Mouse (Mus musculus) gastrocnemius, adult 2 months (tissue): Measurements from ENCODE around the gene Ndufs7. TPM values are rescaled to one million over a fixed set of nuclear protein-coding genes. Genes with fewer than 3 reads are reported as not detected.
"Not testable (repeated sequence)": the region's sequence is repeated elsewhere in the genome, so short reads cannot be mapped to it uniquely, and the experiment has no call there.

Experiments used
- DNase-seq: peaks from one replicate; pipeline ENCODE4 v3.0.0; 2022
- H3K27ac ChIP-seq: fragments of 200-600 bp; 2 replicates; pipeline ENCODE4 v1.8.1; 2022; ENCODE audit warnings: mild to moderate bottlenecking
- H3K4me3 ChIP-seq: fragments of 200-600 bp; 2 replicates; pipeline ENCODE4 v1.8.1; 2022; ENCODE audit warnings: mild to moderate bottlenecking, moderate library complexity
- CTCF ChIP-seq: fragments of 200-600 bp; IDR thresholded peaks from 2 replicates; pipeline ENCODE4 v1.8.1; 2022; ENCODE audit warnings: antibody characterized with exemption, mild to moderate bottlenecking, moderate library complexity
- intact Hi-C: fragments of 180-260 bp; cut with DNase I; formaldehyde crosslinking; loops from one replicate; pipeline ENCODE4 v1.15.1; 2025
- total RNA-seq, 2 experiments: library from RNA; stranded (reverse); gene quantifications; 2 replicates each; pipeline ENCODE4 v1.2.3; 2021

The Ndufs7 gene
- total RNA-seq, 2 experiments from 2014 or later = 496 to 663 TPM

DNA sequence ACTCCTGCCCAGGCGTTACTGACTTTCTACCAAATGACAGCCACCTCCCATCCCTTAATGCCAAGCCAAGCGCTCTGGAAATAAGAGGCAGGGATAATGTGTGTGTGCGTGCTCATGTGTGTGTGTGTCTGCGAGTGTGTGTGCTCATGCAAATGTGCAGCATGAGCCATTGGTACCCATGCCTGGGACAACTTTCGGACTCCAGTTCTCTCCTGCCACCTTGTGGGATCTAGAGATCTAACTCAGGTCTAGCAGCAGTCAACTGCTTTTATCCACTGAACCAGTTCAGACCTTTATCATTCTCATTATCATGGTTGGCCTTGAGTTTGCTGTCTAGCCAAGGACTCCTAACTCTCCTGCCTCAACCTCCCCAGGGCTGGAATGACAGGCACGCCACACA lies 1.1 kb upstream of the Ndufs7 start:
- intact Hi-C loops = no loop called here
- DNase-seq = no peak
- H3K27ac ChIP-seq = no peak overlapping the region
- no peak overlapping the region for H3K4me3 ChIP-seq
- TF ChIP-seq CTCF = peak; percentile 28; the same call in 1 of the 2 replicates

DNA sequence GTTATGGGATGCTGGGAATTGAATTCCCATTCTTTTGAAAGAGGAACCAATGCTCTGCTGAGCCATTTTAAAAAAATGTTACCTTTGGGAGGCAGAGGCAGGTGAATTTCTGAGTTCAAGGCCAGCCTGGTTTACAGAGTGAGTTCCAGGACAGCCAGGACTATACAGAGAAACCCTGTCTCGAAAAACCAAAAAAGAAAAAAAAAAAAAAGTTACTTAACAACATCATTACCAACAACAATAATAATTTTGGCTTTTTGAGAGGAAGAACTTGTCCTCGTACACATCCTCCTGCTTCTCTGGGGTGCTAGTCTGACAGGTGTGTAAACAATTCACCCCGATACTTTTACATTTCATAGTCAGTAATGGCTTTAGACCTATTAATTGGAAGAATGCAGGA lies 484 bp upstream of the Ndufs7 start:
- peak overlapping the region; percentile 91 for H3K4me3 ChIP-seq
- intact Hi-C loops, DNase-seq: not testable (repeated sequence)
- peak overlapping the region; percentile 100 for H3K27ac ChIP-seq

- DNase-seq = no peak
- H3K27ac ChIP-seq = peak overlapping the region; percentile 100
- intact Hi-C loops = no loop called here
- peak overlapping the region; percentile 91 for H3K4me3 ChIP-seq
- no peak for TF ChIP-seq CTCF
Measured at GRCm38 (mm10) chr10:80250059-80250458, 1.1 kb downstream of the Ndufs7 start.

- no peak for DNase-seq
- Histone ChIP-seq H3K27ac (peak overlapping the region; percentile 100), H3K4me3 (peak overlapping the region; percentile 91)
- intact Hi-C loops = no loop called here
- TF ChIP-seq CTCF = no peak
Measured at GRCm38 (mm10) chr10:80250573-80250972, 1.7 kb downstream of the Ndufs7 start.

DNA sequence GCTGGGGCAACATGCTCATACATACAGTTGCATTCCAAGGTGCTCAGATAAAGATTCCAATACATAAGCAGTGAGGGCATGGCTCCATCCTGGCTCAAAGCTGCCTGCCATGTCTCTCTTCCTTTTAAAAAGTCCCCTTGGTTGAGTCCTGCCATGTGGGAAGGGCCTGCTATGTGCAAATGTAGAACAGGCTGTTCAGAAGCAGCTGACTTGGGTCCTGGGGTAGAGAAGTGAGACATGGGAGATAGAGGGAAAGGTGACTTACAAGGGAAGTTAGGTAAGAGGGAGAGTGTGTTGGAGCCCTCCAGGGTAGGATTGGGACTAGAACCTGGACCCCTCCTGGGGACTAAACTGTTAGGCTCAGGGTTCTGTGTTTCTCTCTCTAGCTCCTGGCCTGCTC lies 3.1 kb downstream of the Ndufs7 start:
- no peak for DNase-seq
- H3K4me3 ChIP-seq = peak overlapping the region; percentile 91
- no peak for TF ChIP-seq CTCF
- intact Hi-C loops = no loop called here
- H3K27ac ChIP-seq = peak overlapping the region; percentile 100

DNA sequence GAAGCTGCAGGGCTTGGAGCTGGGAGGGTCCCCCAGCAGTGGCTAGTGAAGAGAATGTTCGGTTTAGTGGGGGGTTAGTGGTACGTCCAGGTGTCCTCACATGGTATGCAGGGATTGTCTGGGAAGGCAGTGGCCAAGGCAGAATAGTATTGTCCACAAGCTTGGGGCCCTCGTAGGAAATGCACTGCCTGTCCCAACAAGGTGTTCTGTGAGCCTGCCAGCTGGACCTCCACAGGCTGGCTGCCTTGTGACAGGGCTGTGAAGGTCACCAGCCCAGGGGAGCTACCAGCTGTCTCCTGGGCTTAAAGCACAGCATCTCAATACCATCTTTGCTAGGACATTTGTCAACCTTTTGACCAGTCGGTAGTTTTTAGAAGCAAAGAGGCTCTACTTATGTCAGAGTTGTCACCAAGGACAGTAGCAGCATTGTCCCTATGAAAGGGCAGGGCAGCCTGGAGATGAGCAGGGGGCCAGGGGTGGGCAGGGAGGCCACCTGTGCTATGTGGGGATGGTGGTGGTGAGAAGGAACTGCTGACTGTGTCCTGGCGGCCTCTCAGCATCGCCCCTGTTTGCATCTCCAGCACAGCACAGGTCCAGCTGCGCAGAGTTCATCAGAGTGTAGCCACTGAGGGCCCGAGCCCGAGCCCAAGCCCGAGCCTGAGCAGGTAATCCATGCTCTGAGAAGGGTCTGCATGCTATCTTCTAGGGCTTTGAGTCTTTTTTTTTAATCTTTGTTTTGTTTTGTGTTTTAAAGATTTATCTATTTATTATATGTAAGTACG lies 3.8 kb downstream of the Ndufs7 start:
- intact Hi-C loops = no loop called here
- DNase-seq = peak; percentile 77
- peak overlapping the region; percentile 100 for H3K27ac ChIP-seq
- TF ChIP-seq CTCF = no peak
- peak overlapping the region; percentile 91 for H3K4me3 ChIP-seq

GRCm38 (mm10) chr10:80253551-80253950 lies 4.6 kb downstream of the Ndufs7 start:
- intact Hi-C loops = no loop called here
- peak overlapping the region; percentile 91 for H3K4me3 ChIP-seq

GRCm38 (mm10) chr10:80254331-80255297 lies 5.7 kb downstream of the Ndufs7 start:
- DNase-seq = no peak
- Histone ChIP-seq H3K4me3 (no peak overlapping the region), H3K27ac (no peak overlapping the region; the same call in 1 of the 2 replicates)
- no peak for TF ChIP-seq CTCF
- intact Hi-C loops = no loop called here

More at GRCm38 (mm10) chr10:80253551-80253950, 4.6 kb downstream of the Ndufs7 start:
- no peak for TF ChIP-seq CTCF
- peak overlapping the region; percentile 100 for H3K27ac ChIP-seq
- no peak for DNase-seq

- no peak overlapping the region for H3K4me3 ChIP-seq
- DNase-seq = peak; percentile 65
- intact Hi-C loops = no loop called here
Measured at GRCm38 (mm10) chr10:80255881-80256535, 7.1 kb downstream of the Ndufs7 start.

DNA sequence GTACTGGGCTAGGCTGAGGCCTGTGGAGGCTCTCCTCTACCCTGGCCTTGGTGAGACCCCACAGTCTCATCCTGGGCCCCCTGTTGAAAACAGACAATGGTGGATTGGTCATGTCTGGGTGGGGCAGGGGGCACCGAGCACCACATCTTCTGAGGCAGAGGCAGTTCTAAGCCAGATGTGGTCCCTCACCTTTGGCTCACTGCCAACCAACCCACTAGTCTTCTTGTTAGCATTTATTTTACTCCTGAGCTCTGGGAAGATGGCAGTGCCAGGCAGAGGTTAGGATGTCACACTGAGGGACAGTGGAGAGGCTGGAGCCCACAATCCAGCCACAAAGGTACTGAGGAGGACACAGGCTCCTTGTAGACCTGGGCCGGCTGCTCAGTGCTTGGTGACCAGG lies 9.0 kb downstream of the Ndufs7 start:
- intact Hi-C loops = no loop called here
- no peak for TF ChIP-seq CTCF
- Histone ChIP-seq H3K27ac (0 out of 2 replicates have a peak overlapping the region, but pooled peaks have one; percentile 20), H3K4me3 (no peak overlapping the region)
- no peak for DNase-seq

More at GRCm38 (mm10) chr10:80255881-80256535, 7.1 kb downstream of the Ndufs7 start:
- peak; percentile 9; the same call in 1 of the 2 replicates for TF ChIP-seq CTCF
- peak overlapping the region; percentile 21; the same call in 1 of the 2 replicates for H3K27ac ChIP-seq

DNA sequence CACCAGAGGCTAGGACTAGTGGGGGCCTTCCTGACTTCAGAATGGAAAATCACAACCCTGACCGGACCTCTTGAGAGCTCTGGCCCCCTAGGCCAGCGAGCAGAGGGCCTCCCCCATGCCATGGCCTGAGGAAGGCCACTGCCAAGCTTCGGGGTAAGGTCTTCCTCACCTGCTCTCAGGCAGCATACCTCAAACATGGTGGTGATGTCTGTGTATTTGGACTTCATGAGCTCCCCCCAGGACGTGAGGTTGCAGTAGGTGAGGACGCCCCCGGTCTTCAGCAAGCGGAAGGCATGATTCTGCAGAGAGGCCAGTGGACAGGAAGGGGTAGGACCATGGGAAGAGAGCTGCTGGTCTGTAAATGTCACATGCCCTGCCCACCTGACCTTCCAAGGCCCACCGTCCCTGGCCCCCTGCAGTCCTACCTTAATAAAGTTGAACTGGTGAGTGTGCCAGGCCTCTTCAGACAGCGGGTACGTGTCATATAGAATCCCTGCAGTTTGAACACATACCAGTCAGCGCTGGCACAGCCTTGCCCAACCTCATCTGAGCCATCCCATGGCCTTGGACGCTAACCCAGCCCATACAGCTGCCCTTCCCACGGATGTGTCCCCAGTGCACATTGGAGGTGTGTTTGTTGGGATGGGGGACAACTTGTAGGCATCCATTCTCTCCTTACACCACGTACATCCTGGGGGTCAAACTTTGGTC lies 10.0 kb downstream of the Ndufs7 start:
- peak overlapping the region; percentile 87 for H3K4me3 ChIP-seq
- intact Hi-C loops = no loop called here
- DNase-seq = peak; percentile 14
- H3K27ac ChIP-seq = peak overlapping the region; percentile 97
- no peak for TF ChIP-seq CTCF

GRCm38 (mm10) chr10:80259463-80259805 lies 10.5 kb downstream of the Ndufs7 start:
- H3K27ac ChIP-seq = peak overlapping the region; percentile 97
- intact Hi-C loops = no loop called here
- no peak for TF ChIP-seq CTCF
- DNase-seq = no peak
- peak overlapping the region; percentile 87 for H3K4me3 ChIP-seq
